Mouse (Mus musculus) ES-Bruce4 (cell line): Measurements from ENCODE around the gene Tnr.

Source experiments
- CTCF ChIP-seq: IDR thresholded peaks from one replicate; pipeline ENCODE4 v1.8.1; 2011; ENCODE audit warnings: low read depth, low read length
- EP300 ChIP-seq: IDR thresholded peaks from 2 replicates; pipeline ENCODE4 v1.6.1; 2011; ENCODE audit warnings: low read depth, low read length; ENCODE audit not compliant: insufficient read depth
- POLR2A ChIP-seq: IDR thresholded peaks from one replicate; pipeline ENCODE4 v1.8.1; 2011; ENCODE audit warnings: low read length; ENCODE audit not compliant: insufficient read depth

- TF ChIP-seq CTCF (no peak), EP300 (no peak), POLR2A (no peak)
Observed at GRCm38 (mm10) chr1:159811805-159812204, 288.2 kb downstream of the Tnr start.
